Comparison of ENCODE assay signal across 8 mouse cellular contexts in the genomic region with DNA sequence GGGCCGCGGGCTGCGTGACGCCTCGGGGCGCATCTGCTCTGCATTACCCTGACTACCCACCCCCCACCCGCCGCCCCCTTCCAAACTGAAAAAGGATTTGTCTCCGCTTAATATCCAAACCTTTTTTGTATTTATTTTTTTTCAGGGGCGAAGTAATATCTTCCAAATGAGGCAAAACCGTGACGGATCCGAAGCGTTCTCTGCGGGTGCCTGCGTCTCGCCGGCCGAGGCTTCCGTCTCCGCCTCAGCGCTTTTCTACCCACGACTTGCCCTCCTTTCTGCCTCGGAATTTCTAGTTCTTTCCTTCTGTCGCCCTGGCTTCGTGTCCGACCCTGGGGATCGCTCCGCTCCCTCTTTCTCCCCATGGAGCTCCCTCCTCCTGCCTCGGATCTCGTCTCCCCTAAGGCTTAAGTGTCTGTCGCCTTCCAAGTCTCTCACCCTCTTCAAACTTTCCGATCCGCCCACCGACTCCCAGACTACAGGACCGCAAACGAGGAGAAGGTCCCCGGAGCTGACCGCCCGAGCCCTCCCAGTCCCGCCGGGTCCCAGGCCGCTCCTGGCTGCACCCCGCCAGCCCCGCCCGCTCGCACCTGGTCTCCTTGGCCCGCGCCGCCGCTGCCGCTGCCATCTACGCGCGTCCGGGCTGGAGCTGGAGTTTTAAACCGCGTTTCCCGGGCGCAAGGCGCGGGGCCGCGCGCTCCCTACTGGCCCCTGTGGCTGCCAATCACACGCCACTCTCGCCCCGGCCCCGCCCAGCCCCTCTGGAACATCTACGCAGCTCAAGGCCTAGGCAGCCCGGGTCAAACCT. TPM values are rescaled to one million over a fixed set of nuclear protein-coding genes. Genes with fewer than 3 reads are reported as not detected.
DNase-seq lines count a peak whose midpoint lies in the region; ATAC-seq and TF ChIP-seq lines count a peak whose summit lies in the region.

A gene (minus strand): TSS at position 632 of the 808 bp plus-strand sequence.

- in situ Hi-C loops in ES-E14 (cut with MboI; ENCODE audit: low sequenced_read_pairs in 2 of 2, unreplicated experiment in 2 of 2) = loop anchor here (10.0 to 25.0 kb wide), 3 partner anchors 877 to 1035 kb away; a partner anchor contains a TSS

- peak; percentile 61 for ATAC-seq in forebrain, embryonic 14.5 days

- no peaks in the 10 kb centered on the region for H3K36me3 ChIP-seq in ES-E14 (ENCODE audit: control insufficient read depth, insufficient read depth, low read length, poor library complexity, severe bottlenecking)
- H3K36me3 ChIP-seq in forebrain, embryonic 14.5 days (ENCODE audit: control insufficient read depth, insufficient read depth, low read length) = no peaks in the 10 kb centered on the region
- H3K36me3 ChIP-seq in midbrain, embryonic 10.5 days = peaks cover 13% of the 10 kb centered on the region

- peak; percentile 21 to 32 for DNase-seq in cerebellum, adult 18-20 months
- DNase-seq in cerebellum, adult 11-12 months = no peak
- DNase-seq in ES-E14 (ENCODE audit: low read depth, low spot score) = peak; percentile 65
- DNase-seq in forebrain, embryonic 14.5 days (ENCODE audit: low spot score) = no peak
- DNase-seq in kidney, postnatal 14 days = peak; percentile 23
- peak; percentile 91 for DNase-seq in midbrain, embryonic 10.5 days (ENCODE audit: low spot score)
- no peak for DNase-seq in spleen, postnatal 36 days (ENCODE audit: low spot score in 2 of 2)
- DNase-seq in urinary bladder, postnatal 36 days (ENCODE audit: low spot score in 2 of 2) = no peak

- H3K4me2 ChIP-seq in forebrain, embryonic 14.5 days (ENCODE audit: low read length) = peak within 1 kb of the TSS; percentile 46

- H3K9me3 ChIP-seq in ES-E14 (ENCODE audit: control insufficient read depth, insufficient read depth, low read depth, low read length) = no peaks in the 10 kb centered on the region
- no peaks in the 10 kb centered on the region for H3K9me3 ChIP-seq in forebrain, embryonic 14.5 days (replicated peaks; ENCODE audit: control insufficient read depth, low read length)
- H3K9me3 ChIP-seq in midbrain, embryonic 10.5 days (replicated peaks) = no peaks in the 10 kb centered on the region

- no peak within 1 kb of the TSS for H3K27ac ChIP-seq in ES-E14 (ENCODE audit: insufficient read depth, low read depth, low read length, poor library complexity, severe bottlenecking)
- H3K27ac ChIP-seq in forebrain, embryonic 14.5 days (ENCODE audit: low read depth, low read length) = no peak within 1 kb of the TSS
- peak within 1 kb of the TSS; percentile 89 for H3K27ac ChIP-seq in midbrain, embryonic 10.5 days (replicated peaks)

- H3K27me3 ChIP-seq in forebrain, embryonic 14.5 days (replicated peaks; ENCODE audit: control insufficient read depth, insufficient read depth, low read length) = peaks cover 95% of the 10 kb centered on the region
- H3K27me3 ChIP-seq in midbrain, embryonic 10.5 days (ENCODE audit: low read depth, poor library complexity, severe bottlenecking) = peaks cover 100% of the 10 kb centered on the region

- peaks cover 0 to 10% of the 10 kb centered on the region in 2 experiments; a peak in 1 of 4 replicates for H3K4me1 ChIP-seq in ES-E14 (ENCODE audit: control insufficient read depth in 2 of 2, insufficient read depth in 2 of 2, low read length in 2 of 2, poor library complexity in 1 of 2)
- no peaks in the 10 kb centered on the region for H3K4me1 ChIP-seq in forebrain, embryonic 14.5 days (ENCODE audit: control insufficient read depth, insufficient read depth, low read length)
- peaks cover 100% of the 10 kb centered on the region for H3K4me1 ChIP-seq in midbrain, embryonic 10.5 days

- WGBS in forebrain, embryonic 14.5 days = under 1% methylated on average over 71 of the region's 71 CpGs
- whole genome bisulfite sequencing in midbrain, embryonic 10.5 days = under 1% methylated on average over 71 of the region's 71 CpGs

- H3K4me3 ChIP-seq in ES-E14 (ENCODE audit: insufficient read depth in 1 of 2, low read depth in 1 of 2, low read length in 2 of 2, poor library complexity in 1 of 2, severe bottlenecking in 1 of 2) = peak within 1 kb of the TSS; percentile 68 to 72
- peak within 1 kb of the TSS; percentile 20 for H3K4me3 ChIP-seq in forebrain, embryonic 14.5 days (ENCODE audit: low read depth, low read length)
- H3K4me3 ChIP-seq in midbrain, embryonic 10.5 days = peak within 1 kb of the TSS; percentile 78

- peak within 1 kb of the TSS; percentile 63 for H3K9ac ChIP-seq in ES-E14 (ENCODE audit: insufficient read depth, low read depth, low read length, poor library complexity, severe bottlenecking)
- no peak within 1 kb of the TSS for H3K9ac ChIP-seq in forebrain, embryonic 14.5 days (ENCODE audit: low read length)

TF ChIP-seq in ES-E14, 5 proteins besides CTCF, POLR2A, EP300 and RAD21:
- TF ChIP-seq CHD2 (IDR thresholded peaks at IDR 0.05; ENCODE audit: low read depth, low read length) (peak; percentile 54; the same call in 1 of the 2 replicates), ZNF384 (IDR thresholded peaks at IDR 0.05; ENCODE audit: low read depth, low read length) (no peak), MAFK (IDR thresholded peaks at IDR 0.05; ENCODE audit: insufficient read depth, low read depth, low read length) (no peak), HCFC1 (IDR thresholded peaks at IDR 0.05; ENCODE audit: borderline replicate concordance, insufficient read depth, low read length) (no peak), ZC3H11A (IDR thresholded peaks at IDR 0.05; ENCODE audit: borderline replicate concordance, low read depth, low read length) (no peak)

RNA-seq across cellular contexts. Expression of the gene that starts here (rescaled TPM):
- total RNA-seq in ES-E14 (2012; rRNA removed) = 0.11 and 0.18 TPM in 2 replicates
- polyA plus RNA-seq in forebrain, embryonic 14.5 days (2014; fragmentation: Nextera tagmentation; extraction: Ambion mirVana) = 0.05 TPM in 2 replicates
- 38.5 and 39.4 TPM in 2 replicates for polyA plus RNA-seq in midbrain, embryonic 10.5 days (2016; fragmentation: Nextera tagmentation; extraction: Ambion mirVana)

Comparison
In these comparisons a context has a peak if more than half of its experiments do, and no peak if none do; other contexts are left out.
1. RNA of the gene that starts here (polyA plus RNA-seq): 38.5 to 39.4 TPM in midbrain, embryonic 10.5 days; 0.05 TPM in forebrain, embryonic 14.5 days; every median in the first group is over 10 times any median in the second.
2. DNase-seq: peak in cerebellum, adult 18-20 months (2 of 2), kidney, postnatal 14 days (single experiment) and midbrain, embryonic 10.5 days (single experiment); none in cerebellum, adult 11-12 months (single experiment), forebrain, embryonic 14.5 days (single experiment), spleen, postnatal 36 days (0 of 2) and urinary bladder, postnatal 36 days (0 of 2).
3. Peak in DNase-seq, H3K4me3 ChIP-seq and H3K9ac ChIP-seq in ES-E14; RNA of the gene not detected or under 1 TPM.
4. Peak in ATAC-seq, H3K4me3 ChIP-seq and H3K4me2 ChIP-seq in forebrain, embryonic 14.5 days; RNA of the gene not detected or under 1 TPM.
5. H3K4me3 ChIP-seq: peak in every context shown above with its lines; median percentile 78 in midbrain, embryonic 10.5 days; 70 in ES-E14; 20 in forebrain, embryonic 14.5 days.